8 mouse cellular contexts compared by ENCODE assay signal in the genomic region with DNA sequence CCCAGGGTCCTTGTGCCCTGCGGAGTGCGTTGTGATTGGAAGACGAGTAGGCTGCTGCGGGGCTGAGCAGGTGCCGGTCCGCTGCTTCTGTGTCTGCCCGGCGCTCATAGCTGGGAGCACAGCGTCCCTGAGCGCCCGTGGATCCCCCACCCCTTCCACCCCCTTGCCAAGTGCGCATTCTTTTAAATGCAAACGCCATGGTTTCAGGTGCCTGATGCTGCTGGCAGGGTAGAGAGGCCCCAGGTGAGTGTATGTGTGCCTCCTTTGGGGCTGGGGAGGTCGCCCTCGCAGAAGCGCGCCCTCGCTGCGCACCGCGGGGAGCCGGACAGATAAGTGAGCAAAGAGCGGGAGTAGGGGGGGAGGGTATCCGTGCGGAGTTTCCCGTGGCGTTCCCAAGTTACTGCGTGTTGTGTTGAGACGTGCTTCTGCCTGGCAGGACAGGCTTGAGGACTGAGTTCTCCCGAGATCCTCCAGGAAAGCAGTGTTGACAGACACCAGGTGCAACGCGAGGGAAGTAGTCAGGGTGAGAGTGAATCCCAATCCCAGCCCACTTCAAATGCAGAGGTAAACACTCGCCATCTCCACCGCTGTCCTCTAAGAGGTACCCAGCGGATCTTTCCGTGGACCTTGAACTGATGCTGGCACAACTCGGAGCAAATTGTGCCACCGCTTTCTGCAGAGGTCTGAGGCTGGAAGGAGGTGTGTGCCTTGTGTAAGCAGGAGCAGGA. TPM values are rescaled to one million over a fixed set of nuclear protein-coding genes. Genes with fewer than 3 reads are reported as not detected.
DNase-seq lines count a peak whose midpoint lies in the region; ATAC-seq and TF ChIP-seq lines count a peak whose summit lies in the region.

No protein-coding gene starts in this region.

- no peak for DNase-seq in lung, adult 2 months
- no peak for DNase-seq in embryonic facial prominence, embryonic 11.5 days (ENCODE audit: low spot score)
- peak; percentile 66 for DNase-seq in intestine, embryonic 14.5 days (ENCODE audit: low spot score)
- no peak for DNase-seq in liver, embryonic 13.5 days
- DNase-seq in urinary bladder, postnatal 14 days (ENCODE audit: low spot score) = no peak
- no peak for DNase-seq in urinary bladder, postnatal 4 days (ENCODE audit: low spot score in 2 of 2)

- peak overlapping the region; percentile 55 for H3K4me2 ChIP-seq in lung, embryonic 15.5 days
- H3K4me2 ChIP-seq in embryonic facial prominence, embryonic 11.5 days (ENCODE audit: low read depth, low read length) = peak overlapping the region; percentile 90
- peak overlapping the region; percentile 82 for H3K4me2 ChIP-seq in intestine, embryonic 14.5 days (ENCODE audit: low read length)
- peak overlapping the region; percentile 40 for H3K4me2 ChIP-seq in liver, embryonic 13.5 days
- H3K4me2 ChIP-seq in stomach, embryonic 16.5 days (ENCODE audit: low read depth, low read length) = peak overlapping the region; percentile 72

- no peaks in the 10 kb centered on the region for H3K36me3 ChIP-seq in lung, embryonic 15.5 days
- no peaks in the 10 kb centered on the region for H3K36me3 ChIP-seq in embryonic facial prominence, embryonic 11.5 days (replicated peaks; ENCODE audit: control insufficient read depth, insufficient read depth, low read depth, low read length)
- no peaks in the 10 kb centered on the region for H3K36me3 ChIP-seq in intestine, embryonic 14.5 days (ENCODE audit: control insufficient read depth, insufficient read depth, low read length)
- no peaks in the 10 kb centered on the region for H3K36me3 ChIP-seq in liver, embryonic 13.5 days
- H3K36me3 ChIP-seq in stomach, embryonic 16.5 days (ENCODE audit: control insufficient read depth, insufficient read depth, low read length) = no peaks in the 10 kb centered on the region

- peaks cover 21% of the 10 kb centered on the region for H3K27me3 ChIP-seq in lung, embryonic 15.5 days
- peaks cover 6% of the 10 kb centered on the region; the same call in 1 of the 2 replicates for H3K27me3 ChIP-seq in embryonic facial prominence, embryonic 11.5 days (ENCODE audit: control insufficient read depth, insufficient read depth, low read length)
- H3K27me3 ChIP-seq in intestine, embryonic 14.5 days (replicated peaks; ENCODE audit: control insufficient read depth, insufficient read depth, low read length) = peaks cover 18% of the 10 kb centered on the region
- H3K27me3 ChIP-seq in liver, embryonic 13.5 days = peaks cover 12% of the 10 kb centered on the region; the same call in 1 of the 2 replicates
- peaks cover 8% of the 10 kb centered on the region for H3K27me3 ChIP-seq in stomach, embryonic 16.5 days (ENCODE audit: control insufficient read depth, insufficient read depth, low read length)

- no peak for TF ChIP-seq CTCF in lung, adult 2 months (IDR thresholded peaks at IDR 0.05; ENCODE audit: insufficient read depth, low read length)

- no peak for ATAC-seq in lung, embryonic 15.5 days (ENCODE audit: borderline replicate concordance, extremely low read depth, low FRiP score, low TSS enrichment)
- ATAC-seq in embryonic facial prominence, embryonic 11.5 days (replicated peaks; ENCODE audit: insufficient number of reproducible peaks, low FRiP score, low TSS enrichment, low read depth) = peak; percentile 82
- peak; percentile 71 for ATAC-seq in intestine, embryonic 14.5 days (replicated peaks; ENCODE audit: low FRiP score, low TSS enrichment, low read depth)
- ATAC-seq in liver, embryonic 13.5 days (ENCODE audit: low read depth) = no peak
- peak; percentile 40; the same call in 1 of the 2 replicates for ATAC-seq in stomach, embryonic 16.5 days (ENCODE audit: insufficient read depth, low FRiP score)

- under 1% methylated on average over 37 of the region's 38 CpGs for WGBS in lung, embryonic 15.5 days
- WGBS in lung, adult 2 months = 3% methylated on average over 38 of the region's 38 CpGs
- under 1% methylated on average over 38 of the region's 38 CpGs for WGBS in embryonic facial prominence, embryonic 11.5 days
- 2% methylated on average over 38 of the region's 38 CpGs for WGBS in intestine, embryonic 14.5 days
- 2% methylated on average over 38 of the region's 38 CpGs for WGBS in liver, embryonic 13.5 days (ENCODE audit: insufficient replicate concordance)
- WGBS in stomach, embryonic 16.5 days = 2% methylated on average over 38 of the region's 38 CpGs

- H3K9me3 ChIP-seq in lung, embryonic 15.5 days = no peaks in the 10 kb centered on the region
- no peaks in the 10 kb centered on the region for H3K9me3 ChIP-seq in embryonic facial prominence, embryonic 11.5 days (replicated peaks; ENCODE audit: control insufficient read depth, low read length)
- H3K9me3 ChIP-seq in intestine, embryonic 14.5 days (ENCODE audit: control insufficient read depth, low read length) = no peaks in the 10 kb centered on the region
- no peaks in the 10 kb centered on the region for H3K9me3 ChIP-seq in liver, embryonic 13.5 days (replicated peaks)
- no peaks in the 10 kb centered on the region for H3K9me3 ChIP-seq in stomach, embryonic 16.5 days (replicated peaks; ENCODE audit: control insufficient read depth, low read length)

- no peak overlapping the region for H3K9ac ChIP-seq in lung, embryonic 15.5 days
- peak overlapping the region; percentile 46 for H3K9ac ChIP-seq in embryonic facial prominence, embryonic 11.5 days (replicated peaks; ENCODE audit: low read length)
- H3K9ac ChIP-seq in intestine, embryonic 14.5 days (ENCODE audit: low read length) = no peak overlapping the region
- H3K9ac ChIP-seq in liver, embryonic 13.5 days = no peak overlapping the region
- H3K9ac ChIP-seq in stomach, embryonic 16.5 days (ENCODE audit: low read length) = no peak overlapping the region

- H3K27ac ChIP-seq in lung, embryonic 15.5 days = no peak overlapping the region
- H3K27ac ChIP-seq in embryonic facial prominence, embryonic 11.5 days (replicated peaks; ENCODE audit: low read depth, low read length) = no peak overlapping the region
- no peak overlapping the region for H3K27ac ChIP-seq in intestine, embryonic 14.5 days (ENCODE audit: low read depth)
- no peak overlapping the region for H3K27ac ChIP-seq in liver, embryonic 13.5 days
- H3K27ac ChIP-seq in stomach, embryonic 16.5 days (ENCODE audit: low read length) = no peak overlapping the region

- peak overlapping the region; percentile 39 for H3K4me3 ChIP-seq in lung, embryonic 15.5 days
- no peak overlapping the region for H3K4me3 ChIP-seq in lung, adult 2 months (replicated peaks; ENCODE audit: extremely low read depth, low read depth, low read length)
- H3K4me3 ChIP-seq in embryonic facial prominence, embryonic 11.5 days (ENCODE audit: low read depth, low read length) = peak overlapping the region; percentile 54
- peak overlapping the region; percentile 53 for H3K4me3 ChIP-seq in intestine, embryonic 14.5 days (ENCODE audit: low read depth, low read length)
- peak overlapping the region; percentile 27; the same call in 1 of the 2 replicates for H3K4me3 ChIP-seq in liver, embryonic 13.5 days (replicated peaks)
- H3K4me3 ChIP-seq in stomach, embryonic 16.5 days (replicated peaks; ENCODE audit: low read length) = peak overlapping the region; percentile 56

- TF ChIP-seq POLR2A in lung, adult 2 months (IDR thresholded peaks at IDR 0.05; ENCODE audit: borderline replicate concordance, extremely low read depth, low read depth, low read length) = no peak

- no peaks in the 10 kb centered on the region for H3K4me1 ChIP-seq in lung, embryonic 15.5 days
- no peaks in the 10 kb centered on the region for H3K4me1 ChIP-seq in lung, adult 2 months (ENCODE audit: control insufficient read depth, insufficient read depth, low read length)
- H3K4me1 ChIP-seq in embryonic facial prominence, embryonic 11.5 days (ENCODE audit: control insufficient read depth, insufficient read depth, low read length) = no peaks in the 10 kb centered on the region
- no peaks in the 10 kb centered on the region; the same call in 1 of the 2 replicates for H3K4me1 ChIP-seq in intestine, embryonic 14.5 days (replicated peaks; ENCODE audit: control insufficient read depth, insufficient read depth, low read length)
- no peaks in the 10 kb centered on the region for H3K4me1 ChIP-seq in liver, embryonic 13.5 days (replicated peaks)
- no peaks in the 10 kb centered on the region for H3K4me1 ChIP-seq in stomach, embryonic 16.5 days (ENCODE audit: control insufficient read depth, insufficient read depth, low read length)

RNA-seq across cellular contexts. Expression of a gene that starts 0.7 kb away (rescaled TPM):
- polyA plus RNA-seq in lung, embryonic 15.5 days (2015; fragmentation: Nextera tagmentation; extraction: Ambion mirVana) = not detected in 2 replicates
- not detected in 2 replicates for polyA plus RNA-seq in lung, adult 2 months (2012; rRNA removed)
- polyA plus RNA-seq in embryonic facial prominence, embryonic 11.5 days (2014; fragmentation: Nextera tagmentation; extraction: Ambion mirVana) = 0.99 and 1.7 TPM in 2 replicates
- 0.51 and 0.89 TPM in 2 replicates for polyA plus RNA-seq in intestine, embryonic 14.5 days (2014; fragmentation: Nextera tagmentation; extraction: Ambion mirVana)
- not detected in 2 replicates for polyA plus RNA-seq in liver, embryonic 13.5 days (2015; fragmentation: Nextera tagmentation; extraction: Ambion mirVana)
- 0.39 and 0.50 TPM in 2 replicates for polyA plus RNA-seq in stomach, embryonic 16.5 days (2015; fragmentation: Nextera tagmentation; extraction: Ambion mirVana)

Comparison
In these comparisons a context has a peak if more than half of its experiments do, and no peak if none do; other contexts are left out.
1. ATAC-seq: peak in embryonic facial prominence, embryonic 11.5 days (single experiment), intestine, embryonic 14.5 days (single experiment) and stomach, embryonic 16.5 days (single experiment); none in lung, embryonic 15.5 days (single experiment) and liver, embryonic 13.5 days (single experiment).
2. H3K4me2 ChIP-seq: peak in every context shown above with its lines; median percentile 90 in embryonic facial prominence, embryonic 11.5 days; 82 in intestine, embryonic 14.5 days; 72 in stomach, embryonic 16.5 days; 55 in lung, embryonic 15.5 days; 40 in liver, embryonic 13.5 days.